Mouse (Mus musculus): Measurements from ENCODE around the gene Brd7.

DNA sequence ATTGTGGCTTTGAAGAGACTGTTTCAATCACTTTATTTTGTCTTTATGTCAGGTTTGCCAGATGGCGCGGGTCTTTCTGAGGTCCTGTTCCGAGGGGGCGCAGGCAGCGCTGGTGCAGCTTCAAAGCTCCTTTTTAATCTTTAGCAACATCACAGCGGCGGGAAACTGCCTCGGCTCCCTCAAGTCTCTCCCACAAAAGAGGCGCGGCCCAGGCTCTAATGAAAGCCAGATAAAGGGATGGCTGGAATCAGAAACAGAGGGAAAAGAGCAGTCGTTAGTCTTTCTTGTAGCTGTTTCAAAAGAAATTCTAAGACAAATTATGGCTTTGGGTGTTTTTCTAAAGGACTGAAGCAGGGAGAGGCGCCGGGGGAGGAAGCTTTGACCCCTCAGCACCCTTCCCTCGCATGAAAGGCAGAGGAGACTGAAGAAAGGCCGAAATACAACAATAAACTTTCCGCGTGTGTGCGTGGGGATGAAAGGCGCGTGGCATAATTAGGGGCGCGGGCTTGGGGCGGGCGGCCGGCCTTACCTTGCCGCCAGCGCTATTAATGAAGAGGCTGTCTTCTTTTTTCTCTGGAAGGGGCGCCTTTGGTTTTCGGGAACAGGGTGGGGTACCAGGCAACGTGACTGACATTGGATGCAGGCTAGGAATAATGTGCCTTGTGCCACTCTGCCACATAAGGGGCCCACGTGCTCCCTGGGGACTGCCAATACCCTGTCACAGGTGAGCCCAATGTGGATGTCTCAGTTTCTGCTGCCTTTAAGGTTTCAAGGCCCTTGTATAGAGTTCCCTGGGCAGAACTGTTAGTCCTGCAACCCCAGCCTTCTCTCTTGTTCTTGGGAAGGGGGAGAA is 20.5 kb upstream of the Brd7 start:
- TF ChIP-seq CTCF (IDR thresholded peaks at IDR 0.05; ENCODE audit: low read depth, low read length) (no peak), EP300 (IDR thresholded peaks at IDR 0.05; ENCODE audit: insufficient read depth, low read depth, low read length) (no peak), POLR2A (IDR thresholded peaks at IDR 0.05; ENCODE audit: insufficient read depth, low read length) (no peak)

Measured in ES-Bruce4 (cell line).